25 mouse cellular contexts compared by ENCODE assay signal in genomic region chr11:116283982-116284381, GRCm38 (mm10). TPM values are rescaled to one million over a fixed set of nuclear protein-coding genes. Genes with fewer than 3 reads are reported as not detected.
"Had no signal": no experiment of that assay in that cellular context is flagged by ENCODE, and none has a peak within 500 bp of the region (broad histone marks: within the 10 kb centered on the region; RNA-seq: fewer than 3 reads in every experiment).

No protein-coding gene starts in this region.

- H3K4me3 ChIP-seq: layer of hippocampus, adult 2 months; megakaryocyte, embryonic 14.5 days; midbrain, embryonic 10.5 days; neural tube, embryonic 12.5 days had no signal

- ATAC-seq: intestine, postnatal 0 days; liver, postnatal 0 days; lung, postnatal 0 days had no signal

- H3K4me2 ChIP-seq: liver, embryonic 11.5 days; lung, embryonic 14.5 days; neural tube, embryonic 12.5 days had no signal

- H3K27ac ChIP-seq: kidney, postnatal 0 days; layer of hippocampus, adult 2 months; limb, embryonic 12.5 days; limb, embryonic 15.5 days; liver, embryonic 14.5 days; midbrain, embryonic 10.5 days; neural tube, embryonic 12.5 days; neural tube, embryonic 15.5 days had no signal

- H3K9me3 ChIP-seq: limb, embryonic 15.5 days; midbrain, embryonic 10.5 days; neural tube, embryonic 12.5 days; neural tube, embryonic 15.5 days had no signal

- DNase-seq: kidney, postnatal 25 days; layer of hippocampus, postnatal 36 days; left cerebral cortex, postnatal 4 days; lung, embryonic 14.5 days; right cerebral cortex, postnatal 25 days; spleen, adult 18-20 months; thymus, adult 2 months; thymus, postnatal 14 days; thymus, postnatal 4 days had no signal

- H3K9ac ChIP-seq: limb, embryonic 12.5 days; limb, embryonic 15.5 days; liver, embryonic 14.5 days; liver, postnatal 0 days; lung, embryonic 14.5 days; neural tube, embryonic 12.5 days; neural tube, embryonic 15.5 days had no signal

RNA-seq across cellular contexts. Expression of gene Galr2, which starts 3.2 kb away (rescaled TPM):
- total RNA-seq: layer of hippocampus, adult 2 months; layer of hippocampus, postnatal 10 days; layer of hippocampus, postnatal 36 days; left cerebral cortex, adult 8-10 months had no signal
- polyA plus RNA-seq: kidney, embryonic 14.5 days; limb, embryonic 12.5 days; liver, postnatal 0 days; lung, embryonic 14.5 days; lung, postnatal 0 days had no signal
